Mouse (Mus musculus) neural tube, embryonic 15.5 days (tissue): ENCODE measurements around the gene Bank1. TPM values are rescaled to one million over a fixed set of nuclear protein-coding genes. Genes with fewer than 3 reads are reported as not detected.

Source experiments
- ATAC-seq: fragments of 200-750 bp; cut with Nextera tagmentation; 2 replicates; pipeline ENCODE4 v1.8.0; 2017; ENCODE audit warnings: mild to moderate bottlenecking, moderate TSS enrichment, moderate library complexity; ENCODE audit not compliant: low FRiP score
- H3K27ac ChIP-seq: fragments of 300-500 bp; sonication (generic); replicated peaks from 2 replicates; pipeline ENCODE4 v1.5.1; 2015; ENCODE audit warnings: mild to moderate bottlenecking, inconsistent platforms
- H3K27me3 ChIP-seq: fragments of 300-500 bp; sonication (generic); replicated peaks from 2 replicates; pipeline ENCODE4 v1.6.1; 2015; ENCODE audit warnings: inconsistent platforms
- H3K36me3 ChIP-seq: fragments of 300-500 bp; sonication (generic); 2 replicates; pipeline ENCODE4 v1.6.1; 2015; ENCODE audit warnings: inconsistent platforms
- H3K4me1 ChIP-seq: fragments of 300-500 bp; sonication (generic); 2 replicates; pipeline ENCODE4 v1.6.1; 2015; ENCODE audit warnings: inconsistent platforms
- H3K4me2 ChIP-seq: fragments of 300-500 bp; sonication (generic); 2 replicates; pipeline ENCODE4 v1.6.1; 2015; ENCODE audit warnings: inconsistent platforms, mild to moderate bottlenecking, moderate library complexity
- H3K4me3 ChIP-seq: fragments of 300-500 bp; sonication (generic); replicated peaks from 2 replicates; pipeline ENCODE4 v1.5.1; 2015; ENCODE audit warnings: mild to moderate bottlenecking, inconsistent platforms
- H3K9ac ChIP-seq: fragments of 300-500 bp; sonication (generic); replicated peaks from 2 replicates; pipeline ENCODE4 v1.6.1; 2015; ENCODE audit warnings: mild to moderate bottlenecking, inconsistent platforms
- H3K9me3 ChIP-seq: fragments of 300-500 bp; sonication (generic); replicated peaks from 2 replicates; pipeline ENCODE4 v1.6.1; 2016; ENCODE audit warnings: inconsistent platforms
- WGBS: fragments of 180-500 bp; shearing (Covaris S2); methylation state at CpG from one replicate; pipeline ENCODE4 v1.1.7; 2015; ENCODE audit warnings: mixed read lengths; 5-methylcytosine and 5-hydroxymethylcytosine counted together
- polyA plus RNA-seq: library from polyadenylated mRNA; unstranded; fragments of >200 nt; fragmentation: Nextera tagmentation; extraction: Ambion mirVana; gene quantifications from 2 replicates; pipeline ENCODE4 v1.2.1, GENCODE M21; 2015

Bank1 gene
- polyA plus RNA-seq, 1 experiment from 2014 or later, result 0.38 TPM

DNA sequence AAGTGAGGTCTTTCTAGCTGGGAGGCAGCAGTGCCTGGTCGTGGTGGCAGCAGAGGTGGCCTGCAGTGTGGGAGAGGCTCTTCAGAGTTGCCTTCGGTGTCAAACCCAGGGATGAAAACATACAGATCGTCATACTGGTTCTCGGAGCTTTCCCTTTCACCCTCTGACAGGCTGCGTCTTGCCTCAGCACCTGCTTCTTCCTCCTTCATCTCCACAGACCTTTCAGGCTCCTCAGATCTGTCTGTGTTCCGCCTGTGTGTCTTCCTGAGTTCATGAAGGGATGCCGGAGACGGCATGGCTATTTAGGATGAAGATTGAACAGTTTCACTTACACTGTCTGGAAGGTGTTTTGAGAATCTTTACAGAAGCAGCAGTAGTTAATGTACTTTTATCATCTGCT, 225.6 kb downstream of the Bank1 start:
- no peaks in the 10 kb centered on the region for H3K4me1 ChIP-seq
- no peaks in the 10 kb centered on the region for H3K9me3 ChIP-seq
- H3K27ac ChIP-seq, result no peak overlapping the region
- H3K27me3 ChIP-seq, result no peaks in the 10 kb centered on the region
- no peaks in the 10 kb centered on the region for H3K36me3 ChIP-seq
- H3K9ac ChIP-seq, result no peak overlapping the region
- 87% methylated on average over 8 of the region's 8 CpGs for WGBS
- H3K4me3 ChIP-seq, result no peak overlapping the region
- ATAC-seq, result no peak
- H3K4me2 ChIP-seq, result no peak overlapping the region

DNA sequence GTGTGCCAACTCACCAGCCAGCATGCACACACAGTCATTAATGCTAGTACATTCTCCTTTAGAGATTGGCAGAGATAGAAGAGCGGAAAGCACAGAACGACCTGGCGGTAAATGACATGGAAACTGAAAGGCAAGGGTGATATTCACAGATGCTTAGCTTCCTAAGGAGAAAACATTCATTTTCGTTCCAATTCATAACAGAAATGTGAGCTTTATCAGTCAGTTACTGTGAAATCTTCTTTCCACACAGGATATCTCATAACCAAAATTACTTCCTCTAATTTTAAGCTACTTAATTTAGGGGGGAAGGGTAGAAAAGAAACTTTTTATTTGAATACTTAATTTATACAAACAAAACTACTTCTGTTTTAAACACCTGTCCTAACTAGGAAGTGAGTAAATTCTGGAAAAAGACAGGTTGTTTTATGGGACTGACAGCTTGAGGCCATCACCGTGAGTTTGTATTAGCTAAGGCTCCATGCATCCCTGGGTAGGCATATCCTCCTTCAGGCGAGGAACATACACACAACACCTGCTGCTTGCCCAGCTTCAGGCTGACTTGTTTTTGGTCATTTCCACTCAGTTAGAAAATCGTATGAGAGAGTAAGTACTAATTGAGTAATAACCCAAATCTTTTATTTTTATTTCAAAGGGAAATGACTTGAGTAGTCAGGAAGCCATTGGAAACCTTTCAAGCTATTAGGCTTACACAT, 238.8 kb downstream of the Bank1 start:
- Histone ChIP-seq H3K36me3 (no peaks in the 10 kb centered on the region), H3K9me3 (no peaks in the 10 kb centered on the region), H3K4me1 (no peaks in the 10 kb centered on the region), H3K4me2 (no peak overlapping the region), H3K27me3 (no peaks in the 10 kb centered on the region), H3K4me3 (no peak overlapping the region), H3K27ac (no peak overlapping the region), H3K9ac (no peak overlapping the region)
- 82% methylated on average over 7 of the region's 7 CpGs for WGBS
- ATAC-seq, result no peak

DNA sequence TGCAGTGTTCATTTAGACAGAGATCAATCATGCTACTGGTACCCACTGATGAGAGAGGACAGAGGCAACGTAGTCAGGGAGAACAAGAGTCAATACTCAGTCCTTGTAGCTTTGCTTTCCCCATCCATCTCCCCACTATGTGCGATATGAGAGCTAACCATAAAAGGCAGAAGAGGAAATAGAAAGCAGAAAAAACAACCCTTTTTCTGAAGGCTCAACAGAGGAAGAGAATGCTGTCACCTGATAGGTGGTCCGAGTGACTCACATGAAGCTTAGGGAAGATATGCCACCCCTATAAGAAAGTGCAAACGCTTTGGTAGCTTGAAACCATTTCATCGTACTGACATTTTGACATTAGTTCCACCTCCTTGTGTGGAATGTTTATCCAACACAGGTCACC, 239.4 kb downstream of the Bank1 start:
- Histone ChIP-seq H3K4me1 (no peaks in the 10 kb centered on the region), H3K9me3 (no peaks in the 10 kb centered on the region)
- 80% methylated on average over 5 of the region's 5 CpGs for WGBS

DNA sequence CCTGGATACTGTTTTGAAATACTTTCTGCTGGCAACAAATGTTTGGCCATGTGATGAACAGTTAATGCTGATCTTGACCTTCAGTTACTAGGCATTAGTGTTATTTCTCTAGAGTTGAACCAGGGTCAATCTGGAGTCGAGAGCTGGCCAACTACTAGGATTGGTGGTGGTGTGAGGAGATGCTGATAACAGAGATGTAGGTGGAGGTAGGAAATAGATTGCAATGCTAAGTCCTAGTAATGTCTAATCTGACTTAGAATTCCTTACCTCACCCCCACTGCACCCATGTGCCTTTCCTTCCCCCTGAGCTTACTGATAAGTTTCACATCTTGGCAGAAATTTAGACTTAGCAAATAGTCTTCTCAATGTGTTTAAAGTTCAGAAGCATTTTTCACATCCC, 240.8 kb downstream of the Bank1 start:
- no peak for ATAC-seq
- no peaks in the 10 kb centered on the region for H3K9me3 ChIP-seq
- WGBS, result 92% methylated on average over 1 of the region's 1 CpGs
- H3K4me2 ChIP-seq, result no peak overlapping the region
- no peak overlapping the region for H3K9ac ChIP-seq
- no peaks in the 10 kb centered on the region for H3K4me1 ChIP-seq
- no peaks in the 10 kb centered on the region for H3K27me3 ChIP-seq
- H3K27ac ChIP-seq, result no peak overlapping the region
- no peak overlapping the region for H3K4me3 ChIP-seq
- no peaks in the 10 kb centered on the region for H3K36me3 ChIP-seq

More for the DNA sequence above, 239.4 kb downstream of the Bank1 start:
- Histone ChIP-seq H3K9ac (no peak overlapping the region), H3K27ac (no peak overlapping the region), H3K4me2 (no peak overlapping the region), H3K4me3 (no peak overlapping the region), H3K27me3 (no peaks in the 10 kb centered on the region), H3K36me3 (no peaks in the 10 kb centered on the region)
- ATAC-seq, result no peak

DNA sequence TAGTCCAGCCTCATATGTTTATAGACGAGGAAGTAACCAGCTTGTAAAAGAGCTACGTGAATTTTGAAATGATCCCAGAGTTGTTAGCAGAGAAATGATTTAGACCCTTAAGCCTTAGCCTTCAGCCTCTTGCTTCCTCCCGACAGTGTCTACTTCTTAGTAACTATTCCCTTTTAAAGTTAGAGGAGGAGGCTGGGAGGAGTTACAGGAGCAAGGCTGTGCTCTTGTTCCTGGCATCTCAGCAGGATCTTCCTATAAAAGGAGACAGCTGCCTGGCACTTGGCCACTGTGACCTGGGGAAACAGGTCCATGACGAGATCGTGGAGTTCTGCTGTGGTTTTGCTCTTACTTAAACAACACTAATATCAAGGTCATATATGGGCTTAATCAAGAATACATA, 241.8 kb downstream of the Bank1 start:
- H3K27ac ChIP-seq, result no peak overlapping the region
- no peak overlapping the region for H3K9ac ChIP-seq
- H3K36me3 ChIP-seq, result no peaks in the 10 kb centered on the region
- no peak overlapping the region for H3K4me2 ChIP-seq
- H3K27me3 ChIP-seq, result no peaks in the 10 kb centered on the region
- H3K9me3 ChIP-seq, result no peaks in the 10 kb centered on the region
- no peak overlapping the region for H3K4me3 ChIP-seq
- 58% methylated on average over 5 of the region's 5 CpGs for WGBS
- H3K4me1 ChIP-seq, result no peaks in the 10 kb centered on the region
- no peak for ATAC-seq

DNA sequence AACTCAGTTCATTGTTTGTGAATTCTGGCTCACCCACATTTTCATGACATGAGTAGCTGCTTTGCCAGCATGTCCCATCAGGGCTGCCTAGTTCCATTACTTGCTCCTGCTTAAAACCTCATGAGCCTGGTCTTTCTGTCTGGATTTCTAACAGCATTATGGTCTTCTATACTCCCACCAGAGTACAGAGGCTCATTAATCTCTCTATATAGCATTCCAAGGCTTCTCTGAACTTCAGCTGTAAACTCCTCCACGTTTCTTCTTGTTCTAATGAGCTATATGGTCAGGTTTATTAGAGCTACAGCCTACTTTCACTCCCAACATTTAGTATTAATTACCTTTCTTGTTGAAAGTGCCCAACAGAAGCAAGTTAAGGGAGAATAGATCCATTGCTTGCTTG, 244.6 kb downstream of the Bank1 start:
- no peak for ATAC-seq
- Histone ChIP-seq H3K4me2 (no peak overlapping the region), H3K4me1 (no peaks in the 10 kb centered on the region)

DNA sequence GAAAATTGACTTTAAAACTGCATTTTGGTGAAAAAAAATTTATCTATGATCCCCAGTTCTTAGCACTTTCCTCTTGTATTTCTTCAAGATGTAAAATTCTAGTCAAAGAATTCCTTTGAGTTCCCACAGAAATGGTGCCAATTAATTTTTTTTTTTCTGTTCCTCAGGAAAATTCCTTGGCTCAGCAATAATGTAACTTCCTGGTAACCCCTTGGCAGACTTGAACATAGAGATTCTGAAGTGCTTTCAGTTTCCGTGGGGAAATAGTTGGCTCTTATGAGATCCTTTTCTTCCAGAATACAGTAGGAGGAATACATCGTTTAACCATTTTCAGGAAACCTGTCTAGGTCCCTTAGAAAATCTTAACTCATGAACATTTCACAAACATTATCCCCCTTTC, 247.3 kb downstream of the Bank1 start:
- no peaks in the 10 kb centered on the region for H3K27me3 ChIP-seq
- H3K27ac ChIP-seq, result no peak overlapping the region
- H3K9ac ChIP-seq, result no peak overlapping the region
- H3K4me3 ChIP-seq, result no peak overlapping the region
- no peak overlapping the region for H3K4me2 ChIP-seq
- WGBS, result 77% methylated on average over 2 of the region's 2 CpGs
- H3K36me3 ChIP-seq, result no peaks in the 10 kb centered on the region
- ATAC-seq, result no peak
- H3K4me1 ChIP-seq, result no peaks in the 10 kb centered on the region
- no peaks in the 10 kb centered on the region for H3K9me3 ChIP-seq

More for the DNA sequence above, 244.6 kb downstream of the Bank1 start:
- H3K9me3 ChIP-seq, result no peaks in the 10 kb centered on the region
- H3K4me3 ChIP-seq, result no peak overlapping the region
- no peak overlapping the region for H3K9ac ChIP-seq
- no peaks in the 10 kb centered on the region for H3K36me3 ChIP-seq
- no peaks in the 10 kb centered on the region for H3K27me3 ChIP-seq
- WGBS, result 56% methylated on average over 1 of the region's 1 CpGs
- H3K27ac ChIP-seq, result no peak overlapping the region

DNA sequence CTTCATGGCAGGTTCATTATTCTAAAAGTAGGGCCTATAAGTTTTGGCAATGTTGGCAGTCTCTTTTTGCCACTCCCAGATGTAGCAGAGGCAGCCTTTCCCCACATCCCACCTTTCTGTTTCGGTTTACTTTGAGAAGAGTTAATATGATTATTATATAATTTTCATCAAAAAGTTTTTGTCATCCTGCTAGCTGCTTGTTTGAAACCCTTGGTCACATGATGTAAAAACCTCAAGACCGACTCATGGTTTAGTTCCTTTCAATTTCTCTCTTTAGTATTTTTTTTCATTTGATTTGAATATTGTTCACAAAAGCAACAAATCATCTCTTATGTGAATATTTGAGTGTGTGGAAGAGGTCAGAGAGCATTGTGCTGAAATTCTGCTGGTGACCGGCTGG, 255.5 kb downstream of the Bank1 start:
- no peak overlapping the region for H3K9ac ChIP-seq
- H3K4me1 ChIP-seq, result no peaks in the 10 kb centered on the region
- H3K4me2 ChIP-seq, result no peak overlapping the region
- H3K9me3 ChIP-seq, result no peaks in the 10 kb centered on the region
- H3K4me3 ChIP-seq, result no peak overlapping the region
- H3K27ac ChIP-seq, result no peak overlapping the region
- no peak for ATAC-seq
- H3K36me3 ChIP-seq, result no peaks in the 10 kb centered on the region
- H3K27me3 ChIP-seq, result no peaks in the 10 kb centered on the region
- WGBS, result 87% methylated on average over 3 of the region's 3 CpGs

DNA sequence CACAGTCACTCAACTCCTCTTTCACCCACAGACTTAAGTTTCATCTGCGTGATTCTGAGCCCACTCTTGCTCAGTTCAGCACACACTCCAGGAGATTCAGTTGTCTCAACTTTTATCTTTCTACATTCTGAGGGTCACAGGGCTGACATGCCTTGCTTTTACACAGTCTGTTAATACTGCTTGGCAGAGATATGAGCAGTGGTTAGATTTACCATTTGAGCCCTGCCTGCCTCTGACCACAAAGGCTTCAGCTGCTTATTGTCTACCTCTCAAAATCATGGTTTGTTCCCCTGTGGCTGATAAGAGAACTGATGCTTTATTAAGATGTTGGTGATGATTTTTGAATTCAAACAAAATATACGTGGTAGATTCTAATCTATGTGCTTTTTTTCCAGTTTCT, 264.0 kb downstream of the Bank1 start:
- no peak for ATAC-seq
- 90% methylated on average over 2 of the region's 2 CpGs for WGBS
- H3K4me3 ChIP-seq, result no peak overlapping the region

DNA sequence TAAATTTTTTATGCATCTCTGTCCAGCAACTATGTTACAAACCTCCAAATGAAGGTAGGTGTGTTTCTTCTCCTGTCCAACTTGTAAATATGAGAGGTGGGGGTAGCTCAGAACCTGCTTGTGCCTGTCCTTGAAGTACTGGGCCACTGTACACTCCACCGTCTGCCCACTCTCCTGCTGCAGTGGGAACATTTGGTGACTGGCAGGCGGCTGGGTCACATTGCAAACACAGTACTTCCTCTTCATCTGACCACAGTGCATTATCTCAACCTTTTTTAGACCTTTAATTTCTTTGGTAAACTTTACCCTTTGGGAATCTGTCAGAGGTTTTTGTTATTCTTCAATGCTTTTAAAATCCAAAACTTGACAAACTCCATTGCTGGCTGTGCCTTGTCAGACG, 275.2 kb downstream of the Bank1 start:
- Histone ChIP-seq H3K9ac (no peak overlapping the region), H3K36me3 (no peaks in the 10 kb centered on the region), H3K27ac (no peak overlapping the region), H3K4me3 (no peak overlapping the region), H3K9me3 (no peaks in the 10 kb centered on the region), H3K4me2 (no peak overlapping the region), H3K4me1 (no peaks in the 10 kb centered on the region), H3K27me3 (no peaks in the 10 kb centered on the region)
- ATAC-seq, result no peak
- WGBS, result 95% methylated on average over 3 of the region's 3 CpGs

More for the DNA sequence above, 264.0 kb downstream of the Bank1 start:
- Histone ChIP-seq H3K27me3 (no peaks in the 10 kb centered on the region), H3K9me3 (no peaks in the 10 kb centered on the region), H3K36me3 (no peaks in the 10 kb centered on the region), H3K9ac (no peak overlapping the region), H3K4me2 (no peak overlapping the region), H3K27ac (no peak overlapping the region), H3K4me1 (no peaks in the 10 kb centered on the region)

DNA sequence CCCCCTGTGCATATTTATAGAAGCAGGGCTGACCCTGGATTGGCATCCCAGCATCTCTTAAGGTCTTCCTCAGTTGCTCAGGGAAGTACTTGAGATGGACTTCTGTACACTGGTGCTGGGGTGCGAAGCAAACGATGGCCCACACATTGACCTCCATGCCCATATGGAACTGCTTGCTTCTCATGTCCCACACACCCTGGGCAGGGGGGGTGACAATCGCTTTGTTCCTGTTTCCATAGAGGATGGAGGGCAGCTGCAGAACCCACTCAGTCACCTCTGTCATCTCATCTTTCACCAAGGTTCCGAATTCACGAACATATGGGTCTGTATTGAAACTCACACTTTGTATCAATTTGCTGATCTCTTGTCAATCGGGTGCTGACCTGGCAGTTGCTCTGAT, 275.7 kb downstream of the Bank1 start:
- Histone ChIP-seq H3K4me1 (no peaks in the 10 kb centered on the region), H3K27me3 (no peaks in the 10 kb centered on the region), H3K36me3 (no peaks in the 10 kb centered on the region), H3K27ac (no peak overlapping the region), H3K9ac (no peak overlapping the region), H3K9me3 (no peaks in the 10 kb centered on the region), H3K4me3 (no peak overlapping the region), H3K4me2 (no peak overlapping the region)
- WGBS, result 94% methylated on average over 6 of the region's 6 CpGs
- ATAC-seq, result no peak

DNA sequence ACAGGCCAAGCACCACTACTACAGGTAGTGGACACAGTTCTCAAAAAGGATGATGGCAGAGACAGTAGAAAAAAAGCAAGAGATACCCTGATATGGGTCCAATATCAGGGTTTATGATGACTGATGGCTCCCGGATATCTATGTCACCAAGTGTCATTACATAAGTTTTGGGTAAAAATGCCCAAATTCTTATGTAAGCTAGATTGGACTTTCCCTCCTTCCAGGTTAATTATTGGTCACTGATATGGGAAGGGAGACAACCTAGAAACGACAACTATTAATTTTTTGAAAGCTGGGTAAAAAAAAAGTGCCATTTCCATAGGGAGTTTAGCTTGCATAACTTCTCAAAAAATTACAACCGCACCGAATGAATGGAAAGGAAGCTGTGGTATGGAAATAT, 277.8 kb downstream of the Bank1 start:
- ATAC-seq, result no peak
- H3K9me3 ChIP-seq, result 0 out of 2 replicates have a peak, but pooled peaks cover 4% of the 10 kb centered on the region
- no peaks in the 10 kb centered on the region for H3K36me3 ChIP-seq
- H3K9ac ChIP-seq, result no peak overlapping the region
- no peak overlapping the region for H3K4me2 ChIP-seq
- no peaks in the 10 kb centered on the region for H3K4me1 ChIP-seq
- no peaks in the 10 kb centered on the region for H3K27me3 ChIP-seq
- no peak overlapping the region for H3K4me3 ChIP-seq
- H3K27ac ChIP-seq, result no peak overlapping the region
- 89% methylated on average over 4 of the region's 4 CpGs for WGBS
